Mouse (Mus musculus) cerebellum, postnatal 4 days (tissue): ENCODE data around the gene Cbs.
A peak's percentile ranks its signal among the peaks of the same experiment; 100 is the strongest.

Experiments used
- DNase-seq, 2 experiments: peaks; one replicate each; pipeline ENCODE4 v3.0.0; 2022; ENCODE audit warnings: low spot score in 2 of 2, mixed read lengths in 1 of 2

Cbs gene

DNA sequence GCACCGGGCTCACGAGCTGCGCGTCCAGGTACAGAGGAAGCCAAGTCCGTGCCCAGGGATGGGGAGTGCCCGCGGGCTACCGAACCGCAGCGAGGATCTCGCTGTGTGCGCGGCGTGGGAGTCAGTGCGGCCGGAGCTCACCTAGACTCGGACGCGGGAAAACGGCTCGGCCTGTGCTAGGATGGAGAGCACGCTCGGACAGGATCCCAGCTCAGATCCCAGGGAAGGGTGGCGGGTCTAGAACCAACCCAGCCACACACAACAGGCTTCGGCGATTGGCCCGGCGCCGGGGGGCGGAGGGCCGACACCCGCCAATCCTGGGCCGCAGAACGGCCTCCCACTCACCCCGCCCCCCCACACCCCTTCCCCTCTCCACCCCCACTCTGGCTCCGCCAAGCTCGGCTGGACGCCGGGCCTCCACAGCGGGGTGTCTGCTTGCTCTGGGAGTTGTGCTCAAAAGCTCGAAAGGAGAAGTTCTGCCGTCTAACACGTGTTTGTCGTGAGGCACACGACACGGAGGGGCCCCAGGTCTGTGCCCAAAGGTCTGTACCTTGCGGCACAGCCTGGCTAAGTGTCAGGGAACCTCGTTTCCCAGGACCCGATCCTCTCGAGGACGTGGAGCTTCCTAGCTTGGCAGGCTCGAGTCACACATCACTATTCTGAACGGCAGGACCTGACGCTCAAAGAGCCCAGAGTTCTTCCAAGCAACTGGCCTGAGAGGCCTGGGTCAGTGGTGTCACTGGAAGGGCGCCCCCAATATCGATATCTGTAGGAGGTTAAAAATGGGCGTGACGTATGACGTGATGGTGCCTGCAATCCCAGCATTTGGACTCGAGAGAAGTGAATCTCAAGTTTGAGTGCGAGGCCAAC, at the start of gene Cbs:
TSS of gene Cbs (minus strand) at position 297 of the 870 bp plus-strand sequence.
- DNase-seq: peak; percentile 41 to 72

DNA sequence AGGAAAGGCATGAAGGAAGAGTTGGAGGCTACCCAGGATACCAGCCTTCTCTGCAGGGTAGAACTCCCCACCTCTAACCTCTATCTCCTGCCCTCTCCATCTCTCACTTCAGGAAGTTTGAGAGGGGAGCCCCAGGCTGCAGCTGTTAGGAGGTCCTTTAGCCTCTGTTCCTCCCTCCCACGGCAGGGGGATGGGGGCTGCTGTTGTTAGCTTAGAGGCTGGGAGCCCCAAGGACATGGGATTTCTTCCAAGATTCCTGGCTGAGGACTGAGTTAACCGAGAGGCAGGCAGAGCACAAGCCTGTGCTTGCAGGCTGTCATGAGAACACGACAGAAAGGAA, 49.2 kb upstream of the Cbs start:
- no peak for DNase-seq

DNA sequence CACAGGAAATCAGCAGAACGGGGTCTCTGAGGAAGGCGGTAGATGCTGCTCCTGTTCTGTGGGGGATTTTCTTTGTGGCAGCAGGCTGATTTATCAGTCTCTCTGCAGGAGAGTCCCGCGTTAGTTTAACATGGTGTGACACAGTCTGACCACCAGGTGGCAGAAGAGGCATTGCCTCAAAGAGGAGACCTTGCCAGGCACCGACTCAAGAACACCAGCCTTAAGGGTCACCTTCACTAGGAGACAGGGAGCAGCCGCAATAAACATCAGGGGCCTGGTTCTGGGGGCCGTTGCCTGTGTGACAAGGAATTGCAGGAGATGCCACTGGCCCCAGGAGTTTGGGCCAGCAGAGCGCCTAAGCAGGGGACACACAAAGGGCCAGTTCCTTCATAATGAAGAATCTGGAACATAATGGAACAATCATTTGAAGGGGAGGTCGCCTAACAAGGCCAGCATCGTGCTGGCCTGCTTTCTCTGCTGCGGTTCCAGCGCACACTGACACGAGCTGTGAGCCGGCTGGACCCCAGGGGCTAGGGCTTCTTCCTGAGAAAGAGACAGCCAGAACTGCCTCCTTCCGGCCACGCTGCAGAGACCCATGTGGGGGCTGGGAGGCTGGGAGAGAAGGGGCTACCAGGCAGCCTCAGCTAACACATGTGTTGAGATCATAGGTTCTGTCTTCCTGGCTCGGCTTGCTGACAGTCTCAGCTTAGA, 48.6 kb upstream of the Cbs start:
- DNase-seq: peak; percentile 75 to 86

DNA sequence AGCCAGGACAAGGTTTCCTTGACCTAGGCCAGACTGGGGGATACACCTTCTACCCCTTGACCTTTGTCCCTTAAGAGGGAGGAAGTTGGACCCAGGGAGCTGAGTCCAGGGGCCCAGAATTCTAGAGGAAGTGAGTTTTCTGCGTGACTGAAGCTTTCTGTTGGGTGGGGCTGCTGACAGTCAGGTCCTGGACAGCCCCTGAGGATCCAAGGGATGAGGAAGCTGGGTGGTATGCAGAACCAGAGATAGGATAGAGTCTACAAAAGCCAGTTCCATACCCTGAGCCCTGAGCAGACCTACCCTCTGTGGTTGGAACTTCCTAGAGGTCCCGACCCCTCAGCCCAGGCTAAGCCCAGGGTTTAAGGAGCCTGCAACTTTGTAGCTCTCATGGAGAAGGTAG, 43.4 kb upstream of the Cbs start:
- no peak for DNase-seq

DNA sequence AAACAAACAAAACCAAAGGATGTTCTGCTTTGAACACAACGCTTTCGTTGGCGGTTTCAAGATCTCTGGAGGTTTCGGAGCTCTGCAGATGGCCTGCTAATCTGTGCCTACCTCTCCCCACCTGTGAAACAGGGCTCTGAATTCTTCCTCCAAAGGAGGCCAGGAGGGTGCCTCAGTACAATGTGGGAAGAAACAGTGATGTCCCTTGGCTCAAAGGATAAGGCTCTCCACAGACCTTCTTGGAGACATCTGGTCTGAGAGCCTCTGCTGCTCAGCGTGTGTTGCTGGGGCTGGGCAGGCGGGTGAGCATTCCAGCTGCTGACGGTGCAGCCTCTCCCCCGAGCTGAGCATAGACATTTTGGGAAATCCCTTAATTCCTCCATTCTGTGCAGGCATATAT, 40.5 kb upstream of the Cbs start, which contains the start of gene Cryaa:
TSS of gene Cryaa (plus strand) at position 301 of the 400 bp plus-strand sequence.
- no peak for DNase-seq

DNA sequence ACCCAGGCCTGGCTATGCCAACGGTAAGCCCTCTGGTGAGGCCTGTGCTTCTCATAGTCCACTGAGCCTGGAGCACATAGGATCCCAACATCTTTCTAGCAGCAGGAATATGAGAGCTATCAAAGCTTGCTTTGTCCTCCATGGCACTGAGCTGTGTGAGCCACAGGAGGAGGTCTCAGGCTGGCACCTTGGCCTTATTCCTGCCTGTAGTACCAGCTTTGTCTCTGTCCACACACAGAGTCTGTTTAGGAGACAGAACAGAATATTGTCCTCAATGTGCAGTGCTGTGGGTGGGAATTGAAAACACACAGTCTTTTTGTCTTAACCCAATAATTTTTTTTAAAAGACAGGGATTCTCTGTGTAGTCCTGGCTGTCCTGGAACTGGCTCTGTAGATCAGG, 37.4 kb upstream of the Cbs start:
- no peak for DNase-seq

DNA sequence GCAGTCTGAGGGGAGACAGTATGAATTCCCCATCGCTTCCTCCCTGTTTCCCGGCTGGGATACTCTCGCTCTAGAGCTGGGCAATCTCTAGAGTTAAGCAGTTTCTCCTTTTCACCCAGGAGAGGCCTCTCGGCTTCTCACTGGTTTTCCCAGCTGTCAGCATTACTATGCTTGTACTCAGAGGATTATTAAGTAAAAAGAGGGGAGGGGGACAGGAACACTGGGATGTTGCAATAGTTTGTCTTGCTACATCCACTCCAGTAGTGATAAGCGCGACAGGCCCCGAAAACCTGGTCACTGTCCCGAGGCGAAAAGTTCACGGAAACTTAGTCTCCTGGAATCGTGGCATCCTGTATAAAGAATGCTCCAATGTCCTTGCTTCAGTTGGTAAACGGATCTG, 35.2 kb upstream of the Cbs start:
- DNase-seq: no peak

DNA sequence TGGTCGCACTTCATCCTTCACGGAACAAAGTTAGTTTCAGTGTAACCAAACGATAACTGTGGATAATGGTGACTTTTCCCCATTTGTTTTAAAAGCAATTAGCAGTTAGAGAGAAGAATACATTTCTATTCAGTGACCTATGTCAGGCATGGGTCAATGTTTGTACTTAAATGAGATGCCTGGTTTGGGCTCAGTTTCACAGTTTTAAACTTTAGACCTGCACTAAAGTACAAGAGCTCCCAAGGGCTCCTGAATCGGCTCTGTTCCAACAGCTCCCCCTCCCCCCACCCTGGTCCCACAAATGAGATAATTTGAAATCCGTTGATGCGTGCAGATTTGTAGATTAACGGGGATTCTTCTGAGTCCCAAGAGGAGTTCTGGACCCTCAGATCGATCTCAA, 34.7 kb upstream of the Cbs start:
- DNase-seq: no peak

DNA sequence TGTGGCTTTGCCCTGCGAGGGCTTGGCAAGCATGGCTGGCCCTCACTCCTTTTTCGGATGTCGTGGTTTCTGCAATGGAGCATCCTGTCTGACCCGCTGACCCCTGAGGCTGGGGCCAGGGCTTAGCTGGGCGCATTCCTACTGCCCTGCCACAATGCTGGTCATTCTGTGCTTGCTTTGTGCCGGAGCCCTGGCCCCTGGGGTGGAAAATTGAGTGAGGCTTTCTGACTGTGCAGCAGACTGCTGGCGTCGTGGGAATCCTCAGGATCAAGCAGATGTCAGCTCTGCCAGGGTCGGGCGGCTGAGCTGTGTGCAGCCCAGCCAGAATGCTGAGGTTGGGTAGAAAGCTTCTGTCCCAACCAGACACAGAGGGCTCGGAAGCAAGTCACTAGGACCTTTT, 33.1 kb upstream of the Cbs start:
- peak in 1 of 2 experiments; percentile 32 for DNase-seq

DNA sequence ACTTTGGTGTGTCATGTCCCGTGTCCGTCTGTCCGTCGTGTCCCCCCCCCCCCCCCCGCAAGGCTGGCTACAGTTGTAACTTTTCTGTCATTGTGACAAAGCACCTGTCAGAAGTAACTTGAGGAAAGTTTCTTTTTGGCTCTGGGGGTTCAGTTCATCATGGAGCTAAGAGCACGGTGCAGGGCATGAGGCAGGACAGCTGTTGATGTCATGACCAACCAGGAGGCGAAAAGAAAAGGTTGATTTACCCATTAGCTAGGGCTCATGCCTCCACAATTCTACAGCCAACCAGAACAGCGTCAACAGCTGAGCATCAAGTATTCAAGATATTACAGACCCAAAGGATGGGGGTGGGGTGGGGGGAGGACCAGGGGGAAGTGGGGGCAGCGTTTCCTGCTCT, 31.3 kb upstream of the Cbs start:
- no peak for DNase-seq

DNA sequence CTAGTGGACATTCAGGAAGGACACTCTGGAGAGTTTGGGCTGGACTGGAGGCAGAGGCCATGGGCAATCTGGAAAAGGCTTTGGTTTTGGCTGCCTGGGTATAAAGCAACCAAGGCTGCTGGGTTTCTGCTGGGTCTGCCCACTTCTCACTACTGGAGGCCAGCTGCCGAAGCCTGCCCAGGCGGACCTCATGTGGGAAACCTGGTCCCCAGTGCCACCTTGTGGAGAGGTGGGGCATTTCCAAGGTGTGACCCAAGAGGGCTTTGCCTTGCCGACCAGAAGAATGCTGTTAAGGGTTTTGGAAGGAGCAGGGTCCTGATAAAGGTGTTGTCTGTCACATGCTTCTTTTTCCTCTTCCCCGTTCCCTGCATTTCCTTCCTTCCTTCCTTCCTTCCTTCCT, 27.7 kb upstream of the Cbs start:
- peak; percentile 68 to 80 for DNase-seq

DNA sequence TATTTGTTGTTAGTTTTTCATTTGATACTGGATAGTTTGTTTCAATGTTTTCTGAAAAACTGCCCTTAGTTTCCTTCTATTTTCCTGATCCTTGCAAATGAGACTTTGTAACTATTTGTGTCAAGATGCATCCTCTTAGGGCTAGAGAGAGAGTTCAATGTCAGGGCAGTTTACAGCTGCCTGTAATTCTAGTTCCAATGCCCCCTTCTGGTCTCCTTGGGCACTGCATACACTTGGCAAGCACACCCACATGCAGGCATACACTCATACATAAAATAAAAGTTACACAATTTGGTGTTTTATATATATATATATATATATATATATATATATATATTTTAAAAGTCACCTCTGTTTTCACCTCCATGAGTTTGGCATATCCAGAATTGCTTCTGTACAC, 25.8 kb upstream of the Cbs start:
- no peak for DNase-seq

DNA sequence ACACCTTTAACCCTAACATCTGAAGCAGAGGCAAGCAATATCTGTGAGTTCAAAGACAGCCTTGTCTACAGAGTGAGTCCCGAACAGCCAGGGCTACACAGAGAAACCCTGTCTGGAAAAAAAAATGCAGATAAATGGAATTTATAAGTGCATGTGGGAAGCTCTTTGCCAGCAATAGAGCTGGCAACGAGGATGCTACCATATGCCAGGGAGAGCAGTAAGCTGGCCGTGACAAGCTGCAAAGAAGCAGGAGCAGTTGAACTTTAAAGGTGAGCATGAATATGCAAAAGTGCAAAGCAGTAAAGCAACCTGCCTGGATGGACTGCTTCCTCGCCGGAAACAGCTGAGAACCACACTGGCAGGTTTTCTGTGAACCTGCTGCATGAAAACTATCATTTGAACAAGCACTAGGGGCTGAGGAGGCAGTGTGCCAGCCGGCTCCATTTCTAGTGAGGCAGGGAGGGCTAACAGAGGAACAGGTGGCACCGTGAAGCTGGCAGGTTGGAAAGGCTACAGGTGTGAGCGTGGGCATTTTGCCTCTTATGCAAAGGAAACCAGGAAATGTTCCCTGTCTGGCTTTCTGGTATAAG, 23.7 kb upstream of the Cbs start:
- DNase-seq: peak in 1 of 2 experiments; percentile 20

DNA sequence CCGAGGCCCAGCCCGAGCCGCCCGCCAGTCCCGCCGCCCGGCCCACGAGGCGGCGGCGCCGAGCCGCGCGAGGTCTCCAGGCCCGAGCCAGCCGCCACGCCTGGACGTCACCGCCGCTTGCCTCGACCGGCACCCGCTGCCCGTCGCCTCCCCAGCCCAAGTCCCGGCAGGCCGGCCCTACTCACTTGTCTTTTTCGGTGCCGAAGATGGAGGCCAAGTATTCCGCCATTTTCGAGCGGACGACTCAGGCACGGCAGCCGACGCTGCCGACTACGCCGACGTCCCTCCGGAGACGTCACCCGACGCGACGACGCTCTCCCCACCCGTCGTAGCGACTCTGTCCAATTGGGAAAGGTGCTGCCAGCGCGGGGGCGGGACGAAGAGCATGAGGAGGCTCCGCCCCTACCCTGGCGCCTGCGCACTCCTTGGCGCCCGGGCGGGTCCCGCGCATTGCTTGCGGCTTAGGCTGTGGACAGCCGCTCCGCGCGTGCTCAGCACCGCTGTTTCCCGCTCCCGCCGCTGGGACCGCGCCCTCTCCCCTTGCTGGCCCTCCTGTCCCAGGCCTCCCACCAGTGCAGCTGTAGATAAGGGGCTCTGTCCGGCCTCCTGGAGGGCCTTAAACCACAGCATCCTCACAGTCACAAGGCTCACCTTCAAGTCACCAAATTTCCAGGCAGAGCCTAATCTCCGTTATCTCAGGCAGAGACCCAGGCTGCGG, 21.6 kb upstream of the Cbs start, which contains the start of gene U2af1:
TSS of gene U2af1 (minus strand) at position 425 of the 718 bp plus-strand sequence.
- DNase-seq: peak; percentile 98

DNA sequence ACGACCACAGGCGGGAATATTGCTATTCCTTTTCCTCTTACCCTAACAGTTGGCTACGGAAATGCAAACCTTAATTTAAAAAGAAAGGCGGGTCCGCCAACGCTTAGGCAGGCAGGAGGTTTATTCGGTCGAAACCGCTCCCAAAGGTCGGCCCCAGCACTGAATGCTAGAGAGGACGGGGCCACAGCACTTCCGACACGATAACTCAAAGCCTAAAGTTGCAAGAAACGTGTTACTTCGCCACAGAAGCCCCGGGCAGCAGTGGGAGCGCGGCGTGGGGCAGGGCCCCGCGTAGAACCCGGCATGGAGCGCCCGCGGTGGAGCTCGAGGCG, 21.1 kb upstream of the Cbs start:
- no peak for DNase-seq

DNA sequence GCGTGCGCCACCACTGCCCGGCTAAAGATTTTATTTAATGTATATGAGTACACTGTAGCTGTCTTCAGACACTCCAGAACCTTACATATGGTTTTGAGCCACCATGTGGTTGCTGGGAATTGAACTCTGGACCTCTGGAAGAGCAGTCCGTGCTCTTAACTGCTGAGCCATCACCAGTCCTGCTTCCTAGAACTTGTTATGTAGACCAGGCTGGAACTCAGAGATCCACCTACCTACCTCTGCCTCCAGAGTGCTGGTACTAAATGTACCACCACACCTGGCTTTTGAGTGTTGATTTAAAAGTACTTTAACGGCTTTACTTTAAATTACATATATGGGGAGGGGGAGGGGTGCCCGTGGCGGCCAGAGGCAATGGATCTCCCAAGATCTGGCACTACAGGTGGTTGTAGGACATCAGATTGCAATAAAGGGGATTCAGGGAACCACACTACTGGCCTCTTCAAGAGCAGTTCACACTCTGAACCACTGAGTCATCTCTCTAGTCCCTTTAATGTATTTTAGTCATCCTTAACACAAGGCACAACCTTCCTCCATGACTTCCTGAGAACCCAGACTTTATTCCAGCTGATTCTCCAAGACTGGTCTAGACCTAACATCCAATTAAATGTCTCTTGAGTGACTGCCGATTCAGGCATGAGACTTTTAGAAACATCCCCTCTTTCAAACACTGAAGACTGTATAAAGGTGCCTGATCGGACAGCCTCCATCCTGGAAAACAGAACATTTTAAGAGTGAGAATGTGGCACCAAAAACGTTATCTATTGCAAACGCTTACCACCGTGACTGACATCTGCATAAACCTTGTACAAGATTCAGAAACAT, 20.3 kb upstream of the Cbs start:
- DNase-seq: no peak

DNA sequence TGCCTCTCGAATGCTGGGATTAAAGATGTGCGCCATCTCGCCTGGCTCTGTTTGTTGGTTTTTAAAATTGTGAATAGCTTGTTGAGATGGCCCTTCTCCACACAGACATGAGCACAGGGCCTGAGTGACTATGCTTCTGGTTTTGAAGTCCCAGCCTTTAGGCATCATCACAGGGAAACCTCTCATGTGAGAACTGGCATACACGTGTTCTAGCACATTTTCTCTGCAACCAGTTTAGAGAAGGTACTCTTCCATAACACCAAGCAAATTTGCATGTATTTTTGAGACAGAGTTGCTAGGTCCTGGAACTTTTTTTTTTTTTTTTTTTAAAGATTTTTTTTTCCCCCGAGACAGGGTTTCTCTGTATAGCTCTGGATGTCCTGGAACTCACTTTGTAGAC, 19.6 kb upstream of the Cbs start:
- no peak for DNase-seq

DNA sequence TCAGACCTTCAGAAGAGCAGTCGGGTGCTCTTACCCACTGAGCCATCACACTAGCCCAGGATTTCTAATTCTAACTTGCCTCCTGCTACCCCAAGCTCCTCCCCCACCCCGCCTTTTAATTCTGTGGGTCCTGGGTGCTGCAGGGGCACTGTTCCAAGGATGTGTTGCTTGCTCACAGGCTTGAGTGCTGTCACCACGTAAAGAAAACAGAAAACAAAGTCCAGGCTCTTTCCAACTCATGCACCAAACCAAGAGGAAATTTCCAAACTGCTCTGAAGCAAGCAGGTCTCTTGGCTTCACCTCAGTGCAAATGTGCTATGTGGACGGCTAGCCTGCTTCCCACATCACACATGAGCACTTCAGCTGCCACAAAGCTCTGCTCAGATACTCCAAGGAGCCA, 18.3 kb upstream of the Cbs start:
- DNase-seq: no peak

DNA sequence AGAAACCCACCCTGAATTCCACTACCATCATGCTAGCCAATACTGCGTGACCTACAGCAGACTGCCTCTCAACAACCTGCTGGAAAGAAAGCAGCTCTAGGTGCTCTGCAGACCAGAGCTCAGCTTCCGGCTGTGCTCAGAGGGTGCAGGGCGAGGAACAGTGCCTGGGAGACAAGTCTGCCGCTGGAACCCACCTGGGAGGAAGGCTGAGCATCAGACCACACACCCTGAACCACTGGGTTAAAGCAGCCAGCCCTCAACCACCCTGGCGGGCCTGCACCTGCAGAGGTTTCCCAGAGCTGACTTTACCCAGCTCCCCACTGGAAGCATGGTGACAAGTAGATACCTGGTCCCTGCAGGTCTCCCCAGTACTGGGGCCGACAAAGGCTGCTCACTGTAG, 16.2 kb upstream of the Cbs start:
- DNase-seq: no peak

DNA sequence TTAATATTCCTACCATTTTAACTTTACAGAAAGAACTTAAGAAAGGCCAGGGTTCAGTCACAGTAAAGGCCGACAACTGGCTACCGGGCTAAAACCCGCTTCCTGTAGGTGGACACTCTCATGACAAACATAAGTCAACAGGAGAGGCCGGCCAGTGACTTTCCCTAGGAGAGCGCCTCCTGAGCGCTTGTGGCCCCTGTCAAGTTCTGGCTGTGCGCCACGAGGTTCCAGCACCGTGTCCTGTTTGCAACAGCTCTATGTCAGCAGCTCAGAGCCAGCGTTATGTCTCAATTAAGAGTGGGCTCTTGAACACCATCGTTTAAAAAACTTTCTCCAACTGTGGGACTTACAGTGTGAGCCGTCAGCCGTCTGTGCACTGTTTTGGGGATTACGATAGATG, 15.1 kb upstream of the Cbs start:
- no peak for DNase-seq
